Comparison of ENCODE assay signal across 8 mouse cellular contexts in the genomic region with DNA sequence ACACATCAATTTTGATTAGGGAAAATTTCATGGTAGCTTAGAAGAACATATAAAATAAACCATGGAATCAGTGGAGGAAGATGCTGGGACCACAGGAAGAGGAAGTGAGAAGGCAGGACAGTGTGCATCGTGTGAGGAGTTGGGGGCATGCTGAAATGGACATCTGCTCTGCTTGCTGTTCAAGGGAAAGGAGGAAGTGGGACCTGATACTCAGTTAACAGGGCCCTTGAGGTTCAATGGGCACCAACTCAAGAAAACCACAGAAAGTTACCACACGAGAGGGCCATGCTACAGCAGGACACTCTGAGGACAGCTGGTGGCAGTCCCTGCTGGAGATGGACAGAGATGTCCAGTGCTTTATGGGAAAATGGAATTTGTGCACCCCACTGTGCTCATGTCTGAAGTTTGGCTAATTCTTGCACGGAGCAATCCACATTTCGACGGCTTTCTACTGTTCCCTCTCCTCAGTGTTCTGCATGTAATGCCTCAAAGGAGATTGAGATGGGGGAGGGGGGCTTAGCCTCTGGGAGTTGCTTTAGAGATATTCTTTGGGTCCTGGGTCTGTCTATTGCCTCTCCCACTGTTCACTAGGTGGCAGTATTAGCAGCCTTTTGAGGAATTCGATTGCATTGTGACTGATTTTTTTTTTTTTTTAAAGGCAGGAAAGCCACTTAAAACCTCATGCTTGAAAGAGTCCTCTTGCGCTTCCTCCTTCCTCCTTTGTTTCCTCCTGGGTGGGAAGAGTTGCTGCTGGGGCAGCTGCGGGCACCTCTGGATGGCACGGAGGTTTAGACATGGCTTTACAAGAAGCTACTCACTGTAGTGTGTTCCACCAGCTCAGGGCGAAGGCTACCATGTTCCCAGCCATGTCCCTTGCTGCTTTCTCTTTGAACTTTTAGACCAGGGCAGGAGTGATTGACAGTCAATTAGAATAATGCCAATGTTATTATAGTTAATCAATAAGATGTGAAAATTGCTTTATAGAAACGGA.
DNase-seq lines count a peak whose midpoint lies in the region; ATAC-seq and TF ChIP-seq lines count a peak whose summit lies in the region.

No protein-coding gene starts in this region.

- peak; percentile 59 to 64 for DNase-seq in cerebellum, postnatal 14 days
- no peak for DNase-seq in cerebellum, adult 11-12 months
- peak; percentile 65 for DNase-seq in A20 (ENCODE audit: low read depth, low spot score)
- DNase-seq in embryonic facial prominence, embryonic 11.5 days (ENCODE audit: low spot score) = peak; percentile 88
- DNase-seq in lung, adult 2 months = peak; percentile 15
- no peak for DNase-seq in urinary bladder, postnatal 10 days (ENCODE audit: low spot score)

- no peak overlapping the region for H3K9ac ChIP-seq in embryonic facial prominence, embryonic 11.5 days (replicated peaks; ENCODE audit: low read length)
- H3K9ac ChIP-seq in hindbrain, embryonic 13.5 days = no peak overlapping the region
- H3K9ac ChIP-seq in neural tube, embryonic 15.5 days (replicated peaks) = no peak overlapping the region

- no peak overlapping the region for H3K4me2 ChIP-seq in embryonic facial prominence, embryonic 11.5 days (ENCODE audit: low read depth, low read length)
- no peak overlapping the region for H3K4me2 ChIP-seq in hindbrain, embryonic 13.5 days
- H3K4me2 ChIP-seq in neural tube, embryonic 15.5 days = no peak overlapping the region; the same call in 1 of the 2 replicates

- H3K4me3 ChIP-seq in embryonic facial prominence, embryonic 11.5 days (ENCODE audit: low read depth, low read length) = no peak overlapping the region
- no peak overlapping the region for H3K4me3 ChIP-seq in hindbrain, embryonic 13.5 days
- no peak overlapping the region for H3K4me3 ChIP-seq in lung, adult 2 months (replicated peaks; ENCODE audit: extremely low read depth, low read depth, low read length)
- H3K4me3 ChIP-seq in neural tube, embryonic 15.5 days (replicated peaks) = no peak overlapping the region

- H3K36me3 ChIP-seq in embryonic facial prominence, embryonic 11.5 days (replicated peaks; ENCODE audit: control insufficient read depth, insufficient read depth, low read depth, low read length) = no peaks in the 10 kb centered on the region
- no peaks in the 10 kb centered on the region for H3K36me3 ChIP-seq in hindbrain, embryonic 13.5 days
- no peaks in the 10 kb centered on the region for H3K36me3 ChIP-seq in neural tube, embryonic 15.5 days

- H3K9me3 ChIP-seq in embryonic facial prominence, embryonic 11.5 days (replicated peaks; ENCODE audit: control insufficient read depth, low read length) = no peaks in the 10 kb centered on the region
- no peaks in the 10 kb centered on the region for H3K9me3 ChIP-seq in hindbrain, embryonic 13.5 days
- no peaks in the 10 kb centered on the region for H3K9me3 ChIP-seq in neural tube, embryonic 15.5 days (replicated peaks)

- H3K27me3 ChIP-seq in embryonic facial prominence, embryonic 11.5 days (ENCODE audit: control insufficient read depth, insufficient read depth, low read length) = no peaks in the 10 kb centered on the region
- no peaks in the 10 kb centered on the region for H3K27me3 ChIP-seq in hindbrain, embryonic 13.5 days
- H3K27me3 ChIP-seq in neural tube, embryonic 15.5 days (replicated peaks) = no peaks in the 10 kb centered on the region; the same call in 1 of the 2 replicates

- no peak for TF ChIP-seq CTCF in lung, adult 2 months (IDR thresholded peaks at IDR 0.05; ENCODE audit: insufficient read depth, low read length)

- H3K4me1 ChIP-seq in embryonic facial prominence, embryonic 11.5 days (ENCODE audit: control insufficient read depth, insufficient read depth, low read length) = no peaks in the 10 kb centered on the region
- H3K4me1 ChIP-seq in hindbrain, embryonic 13.5 days (replicated peaks) = peaks cover 19% of the 10 kb centered on the region
- no peaks in the 10 kb centered on the region; the same call in 1 of the 2 replicates for H3K4me1 ChIP-seq in lung, adult 2 months (ENCODE audit: control insufficient read depth, insufficient read depth, low read length)
- peaks cover 17% of the 10 kb centered on the region for H3K4me1 ChIP-seq in neural tube, embryonic 15.5 days

- 46% methylated on average over 11 of the region's 11 CpGs for WGBS in embryonic facial prominence, embryonic 11.5 days
- 46% methylated on average over 11 of the region's 11 CpGs for WGBS in hindbrain, embryonic 13.5 days
- 34% methylated on average over 11 of the region's 11 CpGs for WGBS in lung, adult 2 months
- 47% methylated on average over 11 of the region's 11 CpGs for WGBS in neural tube, embryonic 15.5 days

- ATAC-seq in embryonic facial prominence, embryonic 11.5 days (replicated peaks; ENCODE audit: insufficient number of reproducible peaks, low FRiP score, low TSS enrichment, low read depth) = 0 out of 2 replicates have a peak, but pooled peaks have one; percentile 59
- ATAC-seq in hindbrain, embryonic 13.5 days (ENCODE audit: low FRiP score) = peak; percentile 68
- ATAC-seq in neural tube, embryonic 15.5 days (ENCODE audit: low FRiP score) = peak; percentile 68; the same call in 1 of the 2 replicates

- TF ChIP-seq POLR2A in lung, adult 2 months (IDR thresholded peaks at IDR 0.05; ENCODE audit: borderline replicate concordance, extremely low read depth, low read depth, low read length) = no peak

- no peak overlapping the region for H3K27ac ChIP-seq in embryonic facial prominence, embryonic 11.5 days (replicated peaks; ENCODE audit: low read depth, low read length)
- H3K27ac ChIP-seq in hindbrain, embryonic 13.5 days = no peak overlapping the region
- H3K27ac ChIP-seq in neural tube, embryonic 15.5 days (replicated peaks) = no peak overlapping the region

Comparison
In these comparisons a context has a peak if more than half of its experiments do, and no peak if none do; other contexts are left out.
1. DNase-seq: peak in cerebellum, postnatal 14 days (2 of 2), A20 (single experiment), embryonic facial prominence, embryonic 11.5 days (single experiment) and lung, adult 2 months (single experiment); none in cerebellum, adult 11-12 months (single experiment) and urinary bladder, postnatal 10 days (single experiment).
2. Peak in every context shown above with its lines, with median percentiles within 50 percentile points of each other: ATAC-seq.